Mouse (Mus musculus) large intestine, adult 2 months (tissue): ENCODE measurements around the gene Gsx2. TPM values are rescaled to one million over a fixed set of nuclear protein-coding genes. Genes with fewer than 3 reads are reported as not detected.

Experiments
- DNase-seq: peaks from one replicate; pipeline ENCODE4 v3.0.0-alpha.2; 2012; ENCODE audit warnings: low read depth, low spot score
- WGBS: fragments of 180-500 bp; shearing (Covaris S2); methylation state at CpG from one replicate; pipeline ENCODE4 v1.1.7; 2018; 5-methylcytosine and 5-hydroxymethylcytosine counted together
- polyA plus RNA-seq: library from polyadenylated mRNA; depleted of rRNA; stranded (reverse); fragments of >200 nt; gene quantifications from 2 replicates; pipeline ENCODE4 v1.2.3, GENCODE M21; 2012

Gsx2 gene
- polyA plus RNA-seq, 1 experiment = not detected

DNA sequence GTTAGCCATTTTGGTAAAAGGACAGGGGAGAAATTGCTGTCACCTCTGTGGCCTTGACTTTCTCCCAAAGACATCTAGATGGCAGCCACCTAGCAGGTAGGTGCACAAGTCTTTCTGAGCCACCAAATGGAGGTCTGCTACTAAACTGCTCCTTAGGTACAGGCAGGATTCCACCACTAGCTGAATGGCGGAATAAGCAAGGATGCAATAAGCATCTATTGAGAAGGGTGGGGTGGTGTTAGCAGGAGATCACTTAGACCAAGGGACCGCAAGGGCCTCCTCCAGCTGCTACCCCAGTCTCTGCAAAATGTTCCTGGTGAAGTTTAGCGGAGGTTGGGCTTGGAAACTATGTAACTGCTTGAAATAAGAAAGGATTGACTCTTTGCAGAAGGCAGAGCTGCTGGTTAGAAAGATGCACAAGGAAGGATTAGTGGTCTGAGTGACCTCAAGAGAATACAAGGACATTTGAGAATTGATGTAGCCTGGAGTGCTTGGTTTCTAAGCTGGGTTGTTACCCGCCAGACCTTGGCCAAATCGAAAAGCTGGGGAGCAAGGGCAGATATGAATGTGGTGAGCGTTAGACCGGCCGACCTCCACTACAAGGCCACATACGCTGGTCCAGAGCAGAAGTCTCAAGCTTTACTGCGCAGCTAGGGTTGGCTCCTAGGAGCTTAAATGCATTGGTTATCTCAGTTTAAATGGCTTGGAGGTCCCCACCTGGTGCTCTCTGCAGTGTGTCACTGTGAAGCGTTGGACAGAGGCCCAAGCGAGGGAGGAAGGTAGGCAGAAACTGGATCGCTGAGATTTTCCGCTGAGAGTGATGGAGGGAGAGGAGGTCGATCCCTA, 641 bp upstream of the Gsx2 start:
- 15% methylated on average over 15 of the region's 15 CpGs for WGBS
- DNase-seq = no peak

DNA sequence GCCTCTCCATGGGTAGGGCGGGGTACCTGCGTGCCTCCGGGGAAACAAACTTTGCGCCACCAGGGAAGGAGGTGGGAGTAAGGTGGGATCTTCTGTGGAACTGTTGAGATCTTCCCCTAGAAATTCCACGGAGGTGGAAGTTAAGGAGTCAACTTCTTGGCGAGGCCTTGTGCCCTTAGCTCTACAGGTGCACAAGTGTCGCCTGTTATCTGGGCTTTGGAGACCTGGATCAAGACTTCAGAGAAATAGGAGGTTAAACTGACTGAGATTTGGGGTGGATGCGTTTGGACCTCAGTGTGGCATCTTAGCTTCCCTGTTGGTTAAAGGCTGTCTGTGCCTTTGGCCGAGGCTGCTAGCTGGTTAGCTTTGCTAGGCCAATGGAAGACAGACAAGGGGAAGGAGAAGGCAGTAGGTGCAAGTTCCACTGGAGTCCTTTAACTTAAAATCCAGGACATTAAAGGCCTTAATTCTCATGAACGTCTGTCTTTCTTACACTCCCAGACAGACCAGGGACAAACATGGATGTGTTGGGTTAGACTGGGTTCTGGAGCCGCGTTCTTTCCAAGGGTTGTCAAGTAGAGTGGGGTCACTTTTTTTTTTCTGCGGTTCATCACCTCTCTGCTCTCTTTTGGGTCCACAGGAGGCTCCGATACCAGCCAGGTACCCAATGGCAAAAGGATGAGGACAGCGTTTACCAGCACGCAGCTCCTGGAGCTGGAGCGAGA, 1.1 kb downstream of the Gsx2 start:
- 4% methylated on average over 17 of the region's 17 CpGs for WGBS
- DNase-seq = no peak

DNA sequence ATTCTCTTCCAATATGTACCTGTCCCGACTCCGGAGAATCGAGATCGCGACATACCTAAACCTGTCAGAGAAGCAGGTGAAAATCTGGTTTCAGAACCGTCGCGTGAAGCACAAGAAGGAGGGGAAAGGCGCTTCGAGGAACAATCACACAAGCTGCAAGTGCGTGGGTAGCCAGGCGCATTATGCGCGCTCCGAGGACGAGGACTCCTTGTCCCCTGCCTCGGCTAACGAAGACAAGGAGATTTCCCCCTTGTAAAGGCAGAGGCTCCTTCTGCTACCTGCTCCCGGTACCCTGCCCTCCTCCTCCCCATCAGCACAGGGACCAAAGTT, 1.6 kb downstream of the Gsx2 start:
- DNase-seq = no peak
- 4% methylated on average over 19 of the region's 19 CpGs for WGBS

DNA sequence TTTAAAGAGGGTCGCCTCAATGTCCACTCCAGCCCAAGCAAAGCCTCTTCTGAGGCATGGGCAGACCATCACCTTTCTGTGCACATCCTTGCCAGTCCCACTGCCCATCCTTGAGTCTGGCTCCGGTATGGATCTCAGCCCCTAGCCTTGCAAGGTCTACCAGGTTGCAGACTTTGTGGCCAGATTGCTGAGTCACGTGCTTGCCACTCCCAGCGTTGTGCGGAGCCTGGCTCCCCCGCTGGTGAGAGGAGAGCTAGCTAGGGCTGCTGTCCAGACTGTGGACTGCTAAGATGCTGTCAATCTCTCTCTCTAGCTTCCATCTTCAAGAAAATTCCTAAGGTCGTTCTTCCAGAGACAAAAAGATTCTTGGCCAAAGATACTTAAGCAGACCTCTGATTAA, 4.2 kb downstream of the Gsx2 start:
- DNase-seq = no peak
- 3% methylated on average over 7 of the region's 7 CpGs for WGBS

DNA sequence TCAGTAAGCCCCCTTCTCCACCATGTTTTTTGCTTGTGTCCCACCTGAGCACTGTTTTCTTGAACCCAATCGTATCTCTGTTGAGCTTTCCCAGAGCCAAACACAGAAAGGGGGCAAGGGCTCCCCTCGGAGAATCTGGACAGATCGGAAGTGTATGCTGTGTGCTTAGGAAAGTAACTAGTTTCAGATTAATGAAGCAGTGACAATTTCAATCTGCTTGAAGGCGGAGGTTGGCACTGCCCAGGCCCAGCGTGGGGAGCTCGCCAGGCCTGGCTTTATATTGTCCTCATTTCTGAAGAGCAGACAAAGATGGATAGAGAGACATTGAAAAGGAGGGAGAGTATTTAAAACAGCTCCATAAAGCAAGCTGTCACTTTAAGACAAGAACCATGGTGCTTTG, 7.0 kb downstream of the Gsx2 start:
- no peak for DNase-seq
- WGBS = 22% methylated on average over 6 of the region's 6 CpGs

DNA sequence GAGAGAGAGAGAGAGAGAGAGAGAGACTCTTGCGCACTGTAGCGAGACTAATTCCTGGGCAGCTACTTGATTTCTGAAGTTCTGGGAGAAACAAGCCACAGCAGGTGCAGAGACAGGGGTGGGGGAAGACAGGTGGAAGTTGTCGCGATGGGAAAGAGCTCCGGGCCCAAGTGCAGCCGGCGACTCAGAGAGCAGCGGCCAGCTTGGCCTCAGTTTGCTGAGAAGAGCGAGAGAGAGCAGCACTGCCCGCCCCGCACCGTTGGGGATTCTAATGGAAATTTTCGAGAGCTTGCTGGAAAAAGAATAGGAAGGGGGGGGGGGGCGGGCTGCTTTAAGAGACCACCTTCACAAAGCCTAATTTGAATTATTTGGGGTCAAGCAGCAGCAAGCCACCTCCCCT, 7.7 kb downstream of the Gsx2 start:
- no peak for DNase-seq
- WGBS = 6% methylated on average over 14 of the region's 14 CpGs

DNA sequence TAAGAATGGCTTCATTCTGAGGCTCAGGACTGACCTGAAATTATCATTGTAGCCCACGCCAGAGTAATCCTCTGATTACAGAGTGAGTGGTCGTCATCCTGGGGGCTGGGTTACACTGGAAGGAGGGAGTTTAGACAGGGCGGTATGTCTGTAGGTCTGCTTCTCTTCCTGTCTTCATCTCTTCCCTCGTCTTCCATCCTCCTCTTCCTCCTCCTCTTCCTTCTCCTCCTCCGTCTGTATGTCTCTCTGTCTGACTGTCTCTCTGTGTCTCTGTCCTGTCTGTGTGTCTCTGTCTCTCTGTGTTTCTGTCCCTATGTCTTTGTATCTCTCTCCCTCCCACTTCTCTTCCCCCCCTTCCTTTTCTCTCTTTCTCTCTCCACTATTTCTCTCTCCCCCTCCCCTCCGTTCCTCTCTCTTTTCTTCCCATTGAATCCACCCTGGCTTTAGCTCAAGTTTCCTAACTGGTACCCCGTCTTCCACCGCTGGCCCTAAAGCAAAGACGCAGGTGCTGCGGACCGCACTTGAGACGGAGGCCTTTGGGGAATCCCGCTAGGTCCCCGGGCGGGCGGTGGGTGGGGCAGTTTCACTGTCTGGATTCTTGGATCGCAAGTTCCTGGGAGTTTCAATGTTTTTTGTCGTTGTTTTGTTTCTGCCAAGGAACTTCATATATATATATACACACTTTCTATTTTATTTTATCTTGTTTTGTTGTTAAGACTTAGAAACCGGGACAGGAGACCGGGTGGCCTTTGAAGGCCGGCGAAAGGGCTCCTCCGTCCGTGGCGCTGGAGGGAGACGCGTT, 8.4 kb downstream of the Gsx2 start:
- 5% methylated on average over 27 of the region's 27 CpGs for WGBS
- no peak for DNase-seq

DNA sequence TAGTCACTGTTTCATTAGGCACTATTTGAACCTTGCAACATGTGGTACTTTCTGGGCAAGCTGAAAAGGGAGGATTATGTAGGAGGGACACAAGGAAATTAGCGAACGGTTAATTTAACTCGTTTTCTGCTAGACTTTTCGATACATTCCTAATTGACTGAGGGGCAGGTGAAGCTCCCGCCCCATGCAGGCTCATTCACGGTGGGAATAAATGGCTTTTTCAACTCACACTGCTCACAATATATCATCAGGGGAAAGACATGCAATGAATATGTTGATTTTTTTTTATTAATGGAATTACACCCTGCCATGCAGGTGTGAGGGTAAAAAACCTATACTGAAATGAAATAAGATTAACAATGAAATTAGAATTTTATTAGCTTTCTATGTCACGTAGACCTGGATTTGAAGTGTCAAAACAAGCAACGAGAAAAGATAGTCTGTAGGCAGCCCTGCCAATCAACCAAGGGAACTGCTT, 9.0 kb downstream of the Gsx2 start:
- 10% methylated on average over 8 of the region's 8 CpGs for WGBS
- DNase-seq = no peak

DNA sequence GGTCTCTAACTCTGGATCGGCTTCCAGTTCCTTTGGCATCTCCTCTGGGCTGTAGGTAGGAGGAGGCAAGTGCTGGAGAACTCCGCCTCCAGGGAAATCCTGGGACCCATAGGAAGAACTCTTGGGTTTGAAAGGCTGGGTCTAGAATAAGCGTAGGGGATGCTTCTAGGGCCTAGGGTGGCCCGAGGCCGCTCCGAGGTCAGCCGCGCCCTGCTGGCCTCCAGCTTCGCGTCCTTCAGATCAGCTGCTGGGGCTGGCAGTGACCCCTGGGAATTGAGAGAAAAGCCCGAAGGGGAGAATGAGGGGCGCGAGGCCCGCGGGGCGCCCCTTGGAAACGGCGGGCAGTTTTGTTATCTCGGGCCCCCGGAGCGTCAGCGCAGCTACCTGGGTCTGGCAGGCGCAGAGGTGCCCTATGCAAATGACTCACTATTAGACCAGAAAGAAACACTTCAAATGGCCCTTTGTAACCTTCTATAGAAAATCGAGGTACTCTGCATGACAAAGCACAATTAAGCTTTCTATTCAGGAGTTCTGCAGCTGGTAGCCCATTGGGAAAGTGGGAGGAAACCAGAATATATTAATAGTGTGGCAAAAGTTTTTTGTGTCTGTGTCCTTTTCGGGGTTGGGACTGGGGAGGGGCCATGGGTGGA, 9.6 kb downstream of the Gsx2 start:
- no peak for DNase-seq
- WGBS = 6% methylated on average over 25 of the region's 25 CpGs

DNA sequence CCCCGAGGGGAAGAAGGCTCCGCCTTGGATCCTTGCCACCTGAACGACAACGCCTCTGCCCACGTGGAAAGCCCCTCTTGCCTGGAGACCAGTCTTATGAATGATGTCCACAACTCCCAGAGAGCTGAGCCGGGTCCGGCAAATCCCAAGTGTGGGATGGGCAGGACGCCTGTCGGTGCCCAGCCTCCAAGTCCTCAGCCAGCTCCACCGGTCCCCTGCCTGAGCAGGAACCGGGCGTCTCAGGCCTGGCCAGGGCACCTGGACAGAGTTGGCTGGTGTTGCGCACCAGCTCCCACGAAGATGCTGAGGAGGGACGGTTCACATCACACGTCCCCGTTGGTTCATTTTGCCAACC, 10.1 kb downstream of the Gsx2 start:
- DNase-seq = no peak
- 10% methylated on average over 17 of the region's 17 CpGs for WGBS

DNA sequence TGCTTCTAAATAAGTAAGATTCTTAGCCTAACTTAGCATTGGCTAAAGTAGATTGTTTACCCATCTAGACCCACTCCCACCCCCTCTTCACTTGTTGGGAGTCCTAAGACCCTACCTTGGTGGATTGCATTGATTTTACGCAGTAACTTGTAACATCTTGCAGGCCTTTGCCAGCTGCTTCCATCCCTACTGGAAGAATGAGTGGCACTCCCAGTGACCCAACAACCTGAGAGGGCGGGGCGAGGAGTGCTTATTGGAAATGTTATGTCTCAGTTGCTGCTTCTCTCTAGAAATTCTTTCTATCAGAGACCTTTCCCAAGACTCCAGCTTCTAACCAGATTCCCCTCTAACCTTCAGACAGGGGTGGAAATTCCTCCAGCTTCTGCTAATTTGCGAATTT, 10.5 kb downstream of the Gsx2 start:
- WGBS = 20% methylated on average over 4 of the region's 4 CpGs
- no peak for DNase-seq

DNA sequence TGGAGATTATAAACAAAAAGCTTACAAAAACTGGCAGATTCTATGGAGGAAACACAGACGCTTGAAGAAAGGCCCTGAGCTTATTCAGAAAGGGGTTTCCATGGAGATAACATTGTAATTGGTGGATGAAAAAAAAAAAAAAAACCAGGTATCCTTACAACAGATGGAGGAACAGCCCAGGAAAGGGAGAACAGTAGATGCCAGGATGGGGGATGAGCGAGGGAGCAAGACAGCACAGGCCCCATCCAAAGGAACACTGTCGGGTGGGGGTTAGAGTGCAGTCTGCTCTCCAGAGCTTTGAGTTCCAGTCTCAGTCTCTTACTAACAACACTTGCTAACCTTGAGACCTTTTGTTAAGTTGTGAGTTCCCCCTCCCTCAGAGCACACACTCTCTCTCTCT, 31.1 kb downstream of the Gsx2 start:
- 79% methylated on average over 3 of the region's 3 CpGs for WGBS
- DNase-seq = no peak

DNA sequence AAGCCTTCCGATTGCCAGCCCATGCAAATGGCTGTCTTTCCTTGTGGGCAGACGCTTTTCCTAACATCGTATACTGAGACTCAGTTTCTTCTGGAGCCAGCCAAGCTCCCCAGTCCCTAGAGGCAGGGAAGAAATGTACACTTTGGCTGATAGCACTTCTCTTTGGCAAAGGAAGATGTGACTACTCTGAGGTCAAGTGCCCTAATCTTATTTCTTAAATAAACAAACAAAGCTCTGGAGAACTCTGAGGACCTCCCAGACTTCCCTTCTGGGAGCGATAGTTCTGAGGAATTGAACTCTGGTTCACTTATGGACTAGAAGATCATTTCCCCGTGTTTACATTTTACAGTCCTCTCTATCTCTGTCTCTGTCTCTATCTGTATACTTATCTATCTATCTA, 34.0 kb downstream of the Gsx2 start:
- no peak for DNase-seq
- WGBS = 36% methylated on average over 5 of the region's 5 CpGs

DNA sequence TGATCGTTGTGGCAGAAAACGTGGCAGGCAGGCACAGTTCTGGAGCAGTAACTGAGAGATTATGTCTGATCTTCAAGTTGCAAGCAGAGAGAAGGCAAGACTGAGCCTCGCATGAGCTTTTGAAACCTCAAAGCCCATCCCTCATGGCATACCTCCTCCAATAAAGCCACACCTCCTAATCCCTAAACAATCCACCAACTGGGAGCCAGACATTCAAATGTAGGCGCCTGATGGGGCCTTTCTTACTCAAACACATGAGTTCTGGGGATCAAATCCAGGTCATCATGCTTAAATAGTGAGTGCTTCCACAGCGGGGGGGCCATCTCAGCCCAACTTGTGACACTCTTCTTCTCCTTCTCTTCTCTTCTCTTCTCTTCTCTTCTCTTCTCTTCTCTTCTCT, 36.4 kb downstream of the Gsx2 start:
- 71% methylated on average over 5 of the region's 5 CpGs for WGBS
- DNase-seq = no peak

DNA sequence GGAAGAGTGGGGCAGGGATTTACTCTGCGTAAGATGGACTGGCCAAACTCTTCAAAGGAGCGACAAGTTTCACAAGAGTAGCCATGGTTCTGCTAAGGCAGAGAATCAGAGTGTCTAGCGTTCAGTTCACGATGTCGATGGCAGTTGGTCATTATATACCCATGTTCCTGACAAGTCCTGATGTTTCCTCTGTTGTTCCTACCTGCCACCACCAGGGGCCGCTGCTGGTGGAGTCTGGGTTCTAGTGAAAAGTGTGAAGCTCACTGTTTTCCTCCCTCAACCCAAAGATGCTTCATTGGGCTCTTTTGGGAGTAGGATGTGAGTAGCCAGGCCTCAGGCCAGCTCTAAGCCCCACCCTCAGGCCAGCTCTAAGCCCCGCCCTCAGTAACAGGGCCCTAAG, 43.4 kb downstream of the Gsx2 start:
- WGBS = 69% methylated on average over 7 of the region's 7 CpGs
- DNase-seq = no peak

DNA sequence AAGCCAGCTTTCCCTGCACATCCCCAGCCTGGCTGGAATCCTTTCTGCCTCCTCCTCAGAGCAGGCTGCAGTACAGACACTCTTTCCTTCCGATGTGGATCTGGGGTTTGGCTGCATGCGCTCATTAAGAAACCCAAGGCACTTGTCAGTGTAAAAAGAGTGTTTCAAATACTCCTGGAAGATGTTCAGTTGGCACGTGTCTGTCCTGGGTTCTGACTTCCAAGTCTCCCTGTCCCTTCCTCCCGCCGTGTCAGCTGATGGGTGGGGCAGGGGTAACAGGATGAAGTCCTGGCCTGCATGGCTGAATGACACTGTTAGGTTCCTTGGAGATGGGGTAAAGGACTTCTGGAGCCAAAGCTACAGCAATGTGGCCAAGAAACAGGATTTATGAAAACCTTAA, 46.2 kb downstream of the Gsx2 start:
- no peak for DNase-seq
- 24% methylated on average over 5 of the region's 5 CpGs for whole genome bisulfite sequencing
